Mouse (Mus musculus): Measurements from ENCODE around the gene Lsamp. TPM values are rescaled to one million over a fixed set of nuclear protein-coding genes. Genes with fewer than 3 reads are reported as not detected.
"Not testable (repeated sequence)": the region's sequence is repeated elsewhere in the genome, so short reads cannot be mapped to it uniquely, and the experiment has no call there.

The Lsamp gene
- polyA plus RNA-seq, 1 experiment from 2014 or later = 8.4 TPM

- H3K4me2 ChIP-seq (replicated peaks) = no peak overlapping the region
- no peak for ATAC-seq (ENCODE audit: insufficient number of reproducible peaks, low FRiP score, low TSS enrichment, low read depth)
- WGBS = 87% methylated on average over 3 of the region's 3 CpGs
- no peak overlapping the region for H3K9ac ChIP-seq
- no peaks in the 10 kb centered on the region for H3K9me3 ChIP-seq (replicated peaks)
- H3K36me3 ChIP-seq = no peaks in the 10 kb centered on the region
- no peaks in the 10 kb centered on the region for H3K27me3 ChIP-seq
- no peaks in the 10 kb centered on the region for H3K4me1 ChIP-seq
- no peak overlapping the region for H3K4me3 ChIP-seq (replicated peaks)
- H3K27ac ChIP-seq (replicated peaks) = no peak overlapping the region
Measured at GRCm38 (mm10) chr16:40607509-40607908, 623.3 kb downstream of the Lsamp start.

GRCm38 (mm10) chr16:40616697-40617096 lies 632.5 kb downstream of the Lsamp start:
- not testable (repeated sequence) for H3K9ac ChIP-seq; H3K4me2 ChIP-seq (replicated peaks); ATAC-seq (ENCODE audit: insufficient number of reproducible peaks, low FRiP score, low TSS enrichment, low read depth); H3K27ac ChIP-seq (replicated peaks); H3K4me3 ChIP-seq (replicated peaks); H3K9me3 ChIP-seq (replicated peaks); H3K4me1 ChIP-seq; H3K36me3 ChIP-seq; H3K27me3 ChIP-seq
- 18% methylated on average over 1 of the region's 1 CpGs for WGBS

- H3K9ac ChIP-seq; ATAC-seq (ENCODE audit: insufficient number of reproducible peaks, low FRiP score, low TSS enrichment, low read depth); H3K36me3 ChIP-seq; H3K27ac ChIP-seq (replicated peaks); H3K9me3 ChIP-seq (replicated peaks); H3K27me3 ChIP-seq; H3K4me2 ChIP-seq (replicated peaks); H3K4me1 ChIP-seq; H3K4me3 ChIP-seq (replicated peaks): not testable (repeated sequence)
- 41% methylated on average over 7 of the region's 7 CpGs for WGBS
Measured at GRCm38 (mm10) chr16:40621086-40621485, 636.9 kb downstream of the Lsamp start.

DNA sequence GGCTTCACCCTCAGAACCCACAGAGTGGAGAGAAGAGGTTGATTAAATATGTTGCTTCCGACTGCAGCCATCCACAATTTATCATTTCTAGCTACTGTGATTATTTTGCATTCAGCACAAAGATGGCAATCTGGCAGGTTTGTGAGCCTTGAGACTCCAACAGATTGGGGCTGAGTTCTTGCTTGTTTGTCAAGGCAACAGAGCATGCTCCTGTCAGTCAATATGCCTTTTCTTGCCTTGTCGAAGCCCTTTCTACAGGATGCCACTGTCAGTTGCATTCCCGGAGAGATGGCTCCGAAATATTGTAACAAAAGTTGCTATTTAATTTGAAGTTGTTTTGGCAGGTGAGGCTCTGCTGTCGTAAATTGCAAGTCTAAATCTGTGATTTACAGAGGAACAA lies 643.0 kb downstream of the Lsamp start:
- no peaks in the 10 kb centered on the region for H3K27me3 ChIP-seq
- no peak overlapping the region for H3K27ac ChIP-seq (replicated peaks)
- no peaks in the 10 kb centered on the region for H3K4me1 ChIP-seq
- no peak overlapping the region for H3K4me2 ChIP-seq (replicated peaks)
- no peaks in the 10 kb centered on the region for H3K36me3 ChIP-seq
- H3K9me3 ChIP-seq (replicated peaks) = no peaks in the 10 kb centered on the region
- no peak overlapping the region for H3K9ac ChIP-seq
- H3K4me3 ChIP-seq (replicated peaks) = no peak overlapping the region
- ATAC-seq (ENCODE audit: insufficient number of reproducible peaks, low FRiP score, low TSS enrichment, low read depth) = no peak
- 68% methylated on average over 5 of the region's 5 CpGs for WGBS

DNA sequence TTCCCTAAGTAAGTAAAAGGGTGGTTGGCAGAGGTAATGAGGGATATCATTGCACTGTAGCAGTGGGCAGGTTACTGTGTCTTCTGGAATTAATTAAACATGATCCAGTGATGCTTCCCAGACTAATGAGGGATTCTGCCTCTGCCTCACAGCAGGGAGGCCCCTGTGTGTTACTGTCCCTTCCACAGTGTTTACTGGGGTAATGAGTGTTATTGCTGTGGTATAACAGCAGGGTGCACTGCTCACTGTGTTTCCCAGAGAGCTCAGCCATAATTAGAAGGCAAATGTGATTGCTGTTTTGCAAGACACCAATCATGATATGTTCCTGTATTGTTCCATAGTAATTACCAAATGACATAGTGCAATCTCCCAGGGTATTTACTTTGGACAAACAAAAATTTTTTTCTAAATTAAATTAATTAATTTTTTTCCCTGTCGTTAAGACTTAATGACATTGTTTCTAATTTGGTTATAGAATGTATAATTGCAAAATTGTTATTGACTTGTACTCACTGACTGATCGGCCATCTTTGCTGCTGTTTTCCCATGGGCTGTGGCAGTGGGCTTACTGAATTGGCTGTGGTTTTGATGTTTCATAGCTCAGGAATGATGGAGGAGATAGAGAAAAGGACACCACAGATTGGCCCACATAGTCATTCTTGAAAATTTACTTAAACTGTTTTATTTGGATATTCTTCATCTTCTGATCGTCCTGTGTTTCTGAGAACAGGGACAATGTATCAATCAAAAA lies 655.6 kb downstream of the Lsamp start:
- no peak overlapping the region for H3K9ac ChIP-seq
- 76% methylated on average over 3 of the region's 3 CpGs for WGBS
- no peak overlapping the region for H3K4me3 ChIP-seq (replicated peaks)
- H3K9me3 ChIP-seq (replicated peaks) = no peaks in the 10 kb centered on the region
- H3K27ac ChIP-seq (replicated peaks) = no peak overlapping the region
- no peak overlapping the region for H3K4me2 ChIP-seq (replicated peaks)
- H3K4me1 ChIP-seq = no peaks in the 10 kb centered on the region
- ATAC-seq (ENCODE audit: insufficient number of reproducible peaks, low FRiP score, low TSS enrichment, low read depth) = peak; percentile 57; the same call in 1 of the 2 replicates
- H3K36me3 ChIP-seq = no peaks in the 10 kb centered on the region
- no peaks in the 10 kb centered on the region for H3K27me3 ChIP-seq

DNA sequence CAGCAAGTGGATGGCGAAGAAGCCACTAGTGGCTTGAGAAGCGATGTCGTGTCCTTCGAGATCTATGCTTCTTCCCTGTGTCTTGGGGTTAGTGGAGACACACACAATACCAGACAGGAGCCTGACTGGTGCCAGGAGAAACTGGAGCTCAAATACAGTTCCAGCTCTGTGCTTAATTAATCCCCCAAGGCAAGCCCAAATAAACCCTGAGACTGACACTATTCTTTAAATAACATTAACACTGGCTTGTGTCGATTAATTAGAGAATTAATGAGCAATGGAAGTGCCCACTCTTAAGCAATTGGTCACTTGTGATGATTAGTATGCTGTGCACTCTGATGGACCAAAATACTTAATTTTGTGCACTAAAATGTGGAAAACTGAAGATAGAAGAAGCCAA lies 668.6 kb downstream of the Lsamp start:
- Histone ChIP-seq H3K4me3 (replicated peaks) (no peak overlapping the region), H3K9me3 (replicated peaks) (no peaks in the 10 kb centered on the region), H3K4me2 (replicated peaks) (no peak overlapping the region), H3K4me1 (no peaks in the 10 kb centered on the region), H3K9ac (no peak overlapping the region), H3K36me3 (no peaks in the 10 kb centered on the region), H3K27ac (replicated peaks) (no peak overlapping the region), H3K27me3 (no peaks in the 10 kb centered on the region)
- 81% methylated on average over 5 of the region's 5 CpGs for WGBS
- no peak for ATAC-seq (ENCODE audit: insufficient number of reproducible peaks, low FRiP score, low TSS enrichment, low read depth)

DNA sequence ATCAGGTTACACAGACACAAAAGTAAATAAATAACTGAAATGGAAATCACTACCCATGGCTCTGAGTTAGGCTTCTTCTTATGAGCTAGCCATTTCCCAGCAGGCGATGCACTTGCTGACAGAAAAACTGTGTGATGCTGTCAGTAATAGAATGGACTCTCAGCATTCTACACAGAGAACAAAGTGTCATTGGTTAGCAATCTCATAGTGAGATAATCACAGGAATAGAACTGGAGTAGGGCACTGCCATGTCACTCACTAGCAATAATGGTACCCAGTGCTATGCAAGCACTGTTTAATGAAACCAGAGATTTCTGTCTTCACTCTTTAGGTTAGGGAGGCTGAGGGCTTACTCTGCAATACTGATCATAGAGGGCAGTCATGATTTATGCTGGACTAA lies 669.3 kb downstream of the Lsamp start:
- Histone ChIP-seq H3K36me3 (no peaks in the 10 kb centered on the region), H3K4me1 (no peaks in the 10 kb centered on the region), H3K4me2 (replicated peaks) (no peak overlapping the region), H3K9me3 (replicated peaks) (no peaks in the 10 kb centered on the region), H3K4me3 (replicated peaks) (no peak overlapping the region), H3K27me3 (no peaks in the 10 kb centered on the region), H3K27ac (replicated peaks) (no peak overlapping the region), H3K9ac (no peak overlapping the region)
- 76% methylated on average over 1 of the region's 1 CpGs for WGBS
- ATAC-seq (ENCODE audit: insufficient number of reproducible peaks, low FRiP score, low TSS enrichment, low read depth) = no peak

GRCm38 (mm10) chr16:40656347-40656746 lies 672.2 kb downstream of the Lsamp start:
- no peak overlapping the region for H3K4me2 ChIP-seq (replicated peaks)
- H3K36me3 ChIP-seq = no peaks in the 10 kb centered on the region
- no peak for ATAC-seq (ENCODE audit: insufficient number of reproducible peaks, low FRiP score, low TSS enrichment, low read depth)
- H3K27ac ChIP-seq (replicated peaks) = no peak overlapping the region
- no peak overlapping the region for H3K9ac ChIP-seq
- H3K27me3 ChIP-seq = no peaks in the 10 kb centered on the region
- no peaks in the 10 kb centered on the region for H3K9me3 ChIP-seq (replicated peaks)
- H3K4me1 ChIP-seq = no peaks in the 10 kb centered on the region
- 70% methylated on average over 5 of the region's 5 CpGs for WGBS
- H3K4me3 ChIP-seq (replicated peaks) = no peak overlapping the region

GRCm38 (mm10) chr16:40656871-40657270 lies 672.7 kb downstream of the Lsamp start:
- WGBS = 40% methylated on average over 6 of the region's 6 CpGs
- no peaks in the 10 kb centered on the region for H3K36me3 ChIP-seq
- H3K9me3 ChIP-seq (replicated peaks) = no peaks in the 10 kb centered on the region
- H3K27ac ChIP-seq (replicated peaks) = no peak overlapping the region
- no peaks in the 10 kb centered on the region for H3K27me3 ChIP-seq
- no peak overlapping the region for H3K4me3 ChIP-seq (replicated peaks)
- H3K9ac ChIP-seq = no peak overlapping the region
- no peak overlapping the region for H3K4me2 ChIP-seq (replicated peaks)
- no peak for ATAC-seq (ENCODE audit: insufficient number of reproducible peaks, low FRiP score, low TSS enrichment, low read depth)
- no peaks in the 10 kb centered on the region for H3K4me1 ChIP-seq

DNA sequence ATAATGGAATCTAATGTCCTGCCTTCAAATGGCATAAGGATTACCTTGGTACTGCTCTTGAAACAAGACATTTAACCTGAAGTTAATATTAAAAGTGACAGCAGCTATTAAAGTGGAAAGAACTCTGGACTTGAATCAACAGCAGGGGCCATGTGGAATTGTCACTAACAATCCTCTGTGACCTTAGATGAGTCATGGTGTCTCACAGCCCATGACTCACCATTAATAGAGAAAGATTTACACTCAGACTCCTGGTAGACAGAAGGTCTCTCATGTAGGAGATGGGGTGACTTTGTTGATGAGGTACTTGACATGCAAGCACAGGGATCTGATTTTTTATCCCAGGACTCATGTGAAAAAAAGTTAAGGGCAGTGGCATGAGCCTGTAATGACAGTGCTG lies 701.4 kb downstream of the Lsamp start:
- no peak overlapping the region for H3K27ac ChIP-seq (replicated peaks)
- H3K36me3 ChIP-seq = no peaks in the 10 kb centered on the region
- H3K4me3 ChIP-seq (replicated peaks) = no peak overlapping the region
- no peak overlapping the region for H3K4me2 ChIP-seq (replicated peaks)
- no peaks in the 10 kb centered on the region for H3K4me1 ChIP-seq
- ATAC-seq (ENCODE audit: insufficient number of reproducible peaks, low FRiP score, low TSS enrichment, low read depth) = no peak
- no peak overlapping the region for H3K9ac ChIP-seq
- no peaks in the 10 kb centered on the region for H3K9me3 ChIP-seq (replicated peaks)
- H3K27me3 ChIP-seq = no peaks in the 10 kb centered on the region

DNA sequence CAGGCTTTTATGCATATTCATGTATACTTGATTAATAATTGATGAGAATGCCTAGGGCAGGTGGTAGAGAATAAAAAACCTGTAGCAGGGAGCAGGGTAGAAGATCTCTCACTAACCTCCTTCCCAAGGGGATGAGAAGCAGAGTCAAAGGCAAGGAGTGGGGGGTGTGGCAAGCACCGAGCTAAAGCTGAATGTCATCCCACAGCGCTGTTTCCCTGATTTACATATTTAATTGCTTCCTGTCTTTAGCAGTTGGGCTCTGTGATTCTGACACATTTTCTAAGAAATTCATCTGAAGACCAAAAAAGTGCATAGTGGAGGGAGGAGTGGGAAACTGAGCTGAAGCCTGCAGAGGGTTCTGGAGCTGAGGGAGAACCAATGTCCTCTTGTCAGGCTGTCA lies 708.1 kb downstream of the Lsamp start:
- Histone ChIP-seq H3K27me3 (no peaks in the 10 kb centered on the region), H3K27ac (replicated peaks) (no peak overlapping the region), H3K36me3 (no peaks in the 10 kb centered on the region), H3K9me3 (replicated peaks) (no peaks in the 10 kb centered on the region), H3K4me2 (replicated peaks) (no peak overlapping the region), H3K9ac (no peak overlapping the region), H3K4me3 (replicated peaks) (no peak overlapping the region), H3K4me1 (no peaks in the 10 kb centered on the region)
- no peak for ATAC-seq (ENCODE audit: insufficient number of reproducible peaks, low FRiP score, low TSS enrichment, low read depth)
- WGBS = 18% methylated on average over 2 of the region's 2 CpGs

DNA sequence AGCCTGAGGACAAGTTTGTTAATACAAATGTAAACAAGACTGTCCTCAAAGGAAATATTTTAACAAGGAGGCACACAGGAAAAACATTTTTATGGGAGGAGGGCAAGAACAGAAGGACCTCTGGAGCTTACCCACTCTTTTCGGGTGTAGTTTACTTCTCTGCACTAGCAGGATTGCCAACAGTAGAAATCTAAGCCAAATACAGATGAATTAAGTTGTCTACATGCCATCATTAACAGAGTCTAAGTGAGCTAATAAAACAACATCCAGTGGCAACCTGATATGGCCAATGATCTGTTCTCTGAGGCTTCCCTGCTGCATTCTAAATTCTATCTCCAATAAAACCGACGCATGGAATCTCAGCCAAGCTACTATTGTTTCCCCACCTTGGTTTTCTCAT lies 713.1 kb downstream of the Lsamp start:
- ATAC-seq (ENCODE audit: insufficient number of reproducible peaks, low FRiP score, low TSS enrichment, low read depth) = no peak
- H3K4me1 ChIP-seq = no peaks in the 10 kb centered on the region
- H3K9me3 ChIP-seq (replicated peaks) = no peaks in the 10 kb centered on the region
- H3K27me3 ChIP-seq = no peaks in the 10 kb centered on the region
- no peak overlapping the region for H3K9ac ChIP-seq
- 76% methylated on average over 3 of the region's 3 CpGs for WGBS
- H3K36me3 ChIP-seq = no peaks in the 10 kb centered on the region
- H3K4me2 ChIP-seq (replicated peaks) = no peak overlapping the region
- no peak overlapping the region for H3K27ac ChIP-seq (replicated peaks)
- H3K4me3 ChIP-seq (replicated peaks) = no peak overlapping the region

Measured in embryonic facial prominence, embryonic 15.5 days (tissue).